Mouse (Mus musculus) midbrain, embryonic 14.5 days (tissue): Measurements from ENCODE around the gene Slc4a8. TPM values are rescaled to one million over a fixed set of nuclear protein-coding genes. Genes with fewer than 3 reads are reported as not detected.

ENCODE experiments used
- ATAC-seq: fragments of 200-750 bp; cut with Nextera tagmentation; 2 replicates; pipeline ENCODE4 v1.8.0; 2017; ENCODE audit warnings: moderate number of reproducible peaks, moderate library complexity; ENCODE audit not compliant: low FRiP score, low TSS enrichment
- DNase-seq: peaks from one replicate; pipeline ENCODE4 v3.0.0-alpha.2; 2015
- H3K27ac ChIP-seq: fragments of 300-500 bp; sonication (generic); replicated peaks from 2 replicates; pipeline ENCODE4 v1.5.1; 2014; ENCODE audit warnings: mild to moderate bottlenecking, low read depth, low read length, moderate library complexity
- H3K27me3 ChIP-seq: fragments of 300-500 bp; sonication (generic); 2 replicates; pipeline ENCODE4 v1.6.1; 2014; ENCODE audit warnings: low read length, control low read depth, mixed read lengths; ENCODE audit not compliant: control insufficient read depth, insufficient read depth
- H3K36me3 ChIP-seq: fragments of 300-500 bp; sonication (generic); 2 replicates; pipeline ENCODE4 v1.6.1; 2014; ENCODE audit warnings: low read length, control low read depth; ENCODE audit not compliant: control insufficient read depth, insufficient read depth
- H3K4me1 ChIP-seq: fragments of 300-500 bp; sonication (generic); 2 replicates; pipeline ENCODE4 v1.6.1; 2014; ENCODE audit warnings: mild to moderate bottlenecking, antibody characterized with exemption, low read length, control low read depth; ENCODE audit not compliant: control insufficient read depth, insufficient read depth
- H3K4me2 ChIP-seq: fragments of 300-500 bp; sonication (generic); 2 replicates; pipeline ENCODE4 v1.6.1; 2014; ENCODE audit warnings: mild to moderate bottlenecking, low read length, moderate library complexity
- H3K4me3 ChIP-seq: fragments of 300-500 bp; sonication (generic); replicated peaks from 2 replicates; pipeline ENCODE4 v1.5.1; 2014; ENCODE audit warnings: low read depth, low read length
- H3K9ac ChIP-seq: fragments of 300-500 bp; sonication (generic); replicated peaks from 2 replicates; pipeline ENCODE4 v1.6.1; 2014; ENCODE audit warnings: mild to moderate bottlenecking, low read length, moderate library complexity
- H3K9me3 ChIP-seq: fragments of 300-500 bp; sonication (generic); 2 replicates; pipeline ENCODE4 v1.6.1; 2016; ENCODE audit warnings: low read length, control low read depth, mixed read lengths; ENCODE audit not compliant: control insufficient read depth
- WGBS: fragments of 180-500 bp; shearing (Covaris S2); extraction: QIAGEN DNeasy Blood & Tissue Kit; methylation state at CpG from one replicate; pipeline ENCODE4 v1.1.7; 2014; 5-methylcytosine and 5-hydroxymethylcytosine counted together
- polyA plus RNA-seq: library from polyadenylated mRNA; unstranded; fragments of >200 nt; fragmentation: Nextera tagmentation; extraction: Ambion mirVana; gene quantifications from 2 replicates; pipeline ENCODE4 v1.2.1, GENCODE M21; 2014

The Slc4a8 gene
- polyA plus RNA-seq, 1 experiment from 2014 or later, result 24.2 TPM

DNA sequence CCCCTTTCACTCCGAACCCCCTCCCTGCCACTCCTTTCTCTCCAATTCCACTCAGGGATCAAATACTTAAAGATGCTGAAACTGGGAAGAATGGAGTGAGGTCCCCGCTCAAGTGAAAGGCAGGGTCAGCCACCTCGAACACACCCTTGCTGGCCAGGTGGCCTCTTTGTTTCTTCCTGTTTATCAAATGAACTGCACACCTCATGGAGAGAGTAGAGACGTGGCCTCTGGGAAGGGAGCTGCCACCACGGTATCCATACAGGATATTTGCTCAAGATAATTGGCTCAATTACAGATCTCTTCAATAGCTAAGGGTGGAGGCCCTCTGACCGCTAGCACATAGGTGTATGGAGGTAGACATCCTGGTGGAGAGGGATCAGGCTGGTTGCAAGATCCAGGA, 39.0 kb upstream of the Slc4a8 start:
- Histone ChIP-seq H3K27ac (no peak overlapping the region), H3K9ac (no peak overlapping the region), H3K4me1 (no peaks in the 10 kb centered on the region), H3K4me2 (no peak overlapping the region), H3K4me3 (no peak overlapping the region), H3K27me3 (peaks cover 7% of the 10 kb centered on the region; the same call in 1 of the 2 replicates), H3K9me3 (no peaks in the 10 kb centered on the region), H3K36me3 (no peaks in the 10 kb centered on the region)
- ATAC-seq (no peak), DNase-seq (no peak)
- WGBS, result 79% methylated on average over 6 of the region's 6 CpGs

DNA sequence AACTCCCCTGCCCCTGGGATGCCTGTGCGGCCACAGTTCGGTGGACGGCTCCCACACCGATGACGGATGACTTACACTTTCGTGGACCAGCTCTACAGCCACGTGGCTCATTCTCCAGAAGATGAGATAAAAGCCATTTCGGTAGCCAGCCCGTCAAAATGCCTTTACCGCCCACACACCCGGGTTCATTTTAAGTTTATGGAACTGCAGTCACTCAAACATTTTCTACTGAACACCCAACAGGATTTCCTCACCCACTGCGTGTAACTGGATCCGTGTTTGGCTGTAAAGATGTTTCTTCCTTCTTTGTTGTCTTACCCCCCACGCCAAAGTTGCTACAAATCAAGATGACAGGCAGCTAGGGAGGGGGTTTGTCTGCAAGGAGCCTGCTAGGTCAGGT, 38.0 kb upstream of the Slc4a8 start:
- DNase-seq (no peak), ATAC-seq (no peak)
- no peak overlapping the region for H3K27ac ChIP-seq
- H3K4me1 ChIP-seq, result no peaks in the 10 kb centered on the region
- H3K9me3 ChIP-seq, result no peaks in the 10 kb centered on the region
- H3K4me2 ChIP-seq, result no peak overlapping the region
- no peak overlapping the region for H3K4me3 ChIP-seq
- H3K9ac ChIP-seq, result no peak overlapping the region
- WGBS, result 86% methylated on average over 14 of the region's 14 CpGs
- H3K27me3 ChIP-seq, result peaks cover 15% of the 10 kb centered on the region; the same call in 1 of the 2 replicates
- H3K36me3 ChIP-seq, result no peaks in the 10 kb centered on the region

DNA sequence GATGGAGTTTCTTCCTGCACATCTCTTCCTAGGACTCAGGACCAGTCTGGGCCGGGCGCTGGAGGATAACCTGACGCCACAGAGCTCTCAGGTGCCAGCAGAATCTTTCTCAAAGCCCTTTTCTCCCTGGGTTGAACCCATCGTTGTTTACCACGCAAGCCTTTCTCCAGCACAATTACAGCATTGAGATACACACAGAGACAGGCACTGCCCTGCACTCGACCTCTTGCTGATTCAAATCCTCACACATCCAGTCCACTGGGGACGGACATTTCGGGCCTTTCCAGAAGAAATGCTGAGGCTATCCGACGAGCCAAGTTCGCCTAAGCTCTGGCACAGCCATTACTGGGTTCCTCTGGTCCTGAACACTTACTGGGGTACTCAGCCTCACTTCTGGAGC, 34.8 kb upstream of the Slc4a8 start:
- Histone ChIP-seq H3K4me1 (peaks cover 10% of the 10 kb centered on the region), H3K4me3 (no peak overlapping the region), H3K27me3 (peaks cover 33% of the 10 kb centered on the region), H3K4me2 (no peak overlapping the region), H3K27ac (no peak overlapping the region), H3K9ac (no peak overlapping the region), H3K9me3 (no peaks in the 10 kb centered on the region), H3K36me3 (no peaks in the 10 kb centered on the region)
- DNase-seq, result no peak
- ATAC-seq, result no peak
- 86% methylated on average over 11 of the region's 11 CpGs for WGBS

DNA sequence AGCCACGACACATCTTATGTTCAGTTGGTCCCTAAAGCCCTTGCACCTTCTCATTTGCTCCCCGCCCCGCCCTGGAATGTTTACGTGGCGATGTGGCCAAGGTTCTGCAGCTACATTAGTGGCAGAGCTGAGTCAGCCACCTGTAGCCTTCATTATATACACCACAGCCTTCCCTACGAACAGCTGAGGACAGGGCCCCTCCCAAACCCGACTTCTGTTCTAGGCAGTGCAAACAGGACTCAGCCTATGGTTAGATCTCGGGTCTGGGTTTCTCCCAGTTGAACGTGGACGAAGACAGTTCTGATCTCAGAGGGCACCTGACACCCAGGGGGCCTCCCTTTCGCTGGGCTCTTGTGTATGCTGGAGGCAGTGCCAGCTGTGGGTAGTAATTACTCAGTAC, 33.7 kb upstream of the Slc4a8 start:
- Histone ChIP-seq H3K9me3 (no peaks in the 10 kb centered on the region), H3K27ac (no peak overlapping the region), H3K36me3 (no peaks in the 10 kb centered on the region), H3K4me1 (peaks cover 10% of the 10 kb centered on the region), H3K9ac (no peak overlapping the region), H3K4me2 (no peak overlapping the region), H3K4me3 (no peak overlapping the region), H3K27me3 (peaks cover 33% of the 10 kb centered on the region)
- ATAC-seq (no peak), DNase-seq (no peak)
- 83% methylated on average over 11 of the region's 11 CpGs for WGBS

DNA sequence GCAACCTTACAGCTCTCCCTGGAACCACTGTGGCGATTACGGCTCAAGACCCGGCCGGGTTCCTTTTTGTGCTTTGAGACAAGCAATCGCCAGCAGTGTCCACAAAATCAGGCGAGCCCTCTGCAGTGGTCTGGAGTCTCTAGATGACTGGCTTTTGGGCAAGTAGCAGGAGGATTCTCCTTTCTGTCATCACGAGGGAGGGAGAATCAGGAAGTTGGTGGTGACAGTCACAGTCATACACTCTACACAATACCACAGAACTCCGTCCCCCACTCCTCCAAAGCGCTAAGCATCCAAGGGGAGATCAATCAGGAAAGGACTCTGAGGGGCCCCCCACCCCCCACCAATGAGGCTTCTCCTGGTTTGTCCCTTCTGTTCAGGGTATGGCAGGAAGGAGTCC, 33.0 kb upstream of the Slc4a8 start:
- 26% methylated on average over 9 of the region's 9 CpGs for WGBS
- ATAC-seq (no peak), DNase-seq (no peak)
- peak overlapping the region; percentile 33 for H3K4me3 ChIP-seq
- H3K27me3 ChIP-seq, result peaks cover 33% of the 10 kb centered on the region
- peaks cover 10% of the 10 kb centered on the region for H3K4me1 ChIP-seq
- H3K4me2 ChIP-seq, result peak overlapping the region; percentile 56
- no peaks in the 10 kb centered on the region for H3K36me3 ChIP-seq
- H3K9me3 ChIP-seq, result no peaks in the 10 kb centered on the region
- H3K9ac ChIP-seq, result 0 out of 2 replicates have a peak overlapping the region, but pooled peaks have one; percentile 23
- H3K27ac ChIP-seq, result no peak overlapping the region

DNA sequence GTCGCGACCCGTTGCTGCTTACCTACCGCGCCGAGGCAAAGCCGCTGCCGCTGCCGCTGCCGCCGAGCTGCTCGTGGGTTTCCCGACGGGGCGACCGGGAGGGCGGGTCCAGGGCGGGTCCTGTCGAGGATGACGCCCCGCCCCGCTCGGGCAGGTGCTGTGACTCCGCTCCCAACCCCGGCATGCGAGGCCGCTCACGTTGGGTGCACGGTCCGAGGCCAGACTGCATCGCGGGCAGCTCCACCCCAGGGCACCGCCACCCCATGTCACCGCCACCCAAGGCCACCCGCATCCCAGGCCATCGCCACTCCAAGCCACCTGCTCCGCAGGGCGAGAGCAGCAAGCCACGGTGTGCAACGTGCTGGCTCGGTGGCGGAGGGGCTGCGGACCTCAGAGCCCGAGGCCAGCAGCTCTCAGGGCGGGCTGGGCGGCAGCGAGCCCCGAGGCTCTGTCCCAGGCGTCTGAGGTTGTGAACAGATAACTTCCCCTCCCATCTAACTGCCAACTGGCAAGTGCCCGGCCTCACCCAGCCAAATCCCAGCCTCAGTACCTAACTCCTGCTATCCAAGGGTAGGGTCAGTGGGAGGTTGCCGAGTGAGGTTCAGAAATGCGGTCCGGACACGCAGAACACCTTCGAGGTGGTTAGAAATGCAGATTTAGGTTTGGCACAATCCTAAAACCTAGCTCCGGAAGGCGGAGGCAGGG, 32.1 kb upstream of the Slc4a8 start, which contains the start of gene Galnt6:
TSS of gene Galnt6 (minus strand) at position 96 of the 705 bp plus-strand sequence.
- Histone ChIP-seq H3K4me3 (peak within 1 kb of the TSS; percentile 33), H3K27ac (no peak within 1 kb of the TSS), H3K36me3 (no peaks in the 10 kb centered on the region), H3K27me3 (peaks cover 33% of the 10 kb centered on the region), H3K4me2 (peak within 1 kb of the TSS; percentile 56), H3K4me1 (peaks cover 10% of the 10 kb centered on the region), H3K9ac (0 out of 2 replicates have a peak within 1 kb of the TSS, but pooled peaks have one; percentile 23), H3K9me3 (no peaks in the 10 kb centered on the region)
- WGBS, result 4% methylated on average over 57 of the region's 57 CpGs
- DNase-seq (no peak), ATAC-seq (no peak)

DNA sequence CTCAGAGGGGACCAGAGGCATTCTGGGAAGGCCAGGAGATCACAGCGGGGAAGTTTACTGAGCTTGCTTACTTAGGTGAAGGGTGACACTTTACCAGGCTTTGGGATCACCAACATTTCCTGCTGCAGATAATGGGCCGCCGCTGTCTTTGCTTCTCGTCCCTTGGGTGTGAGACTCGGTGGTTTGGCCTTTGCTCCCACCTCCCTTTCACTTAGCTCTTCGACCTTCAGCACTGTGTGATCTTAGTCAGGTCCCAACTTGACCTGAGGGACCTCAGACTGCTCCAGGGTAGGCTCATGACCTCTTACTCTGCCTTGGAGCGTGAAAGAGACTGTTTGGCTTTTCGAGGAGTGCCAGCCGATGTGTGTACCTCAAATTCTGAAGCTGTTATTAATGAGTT, 30.5 kb upstream of the Slc4a8 start:
- DNase-seq, result no peak
- Histone ChIP-seq H3K4me3 (no peak overlapping the region), H3K4me2 (no peak overlapping the region), H3K36me3 (no peaks in the 10 kb centered on the region), H3K9ac (no peak overlapping the region), H3K27ac (no peak overlapping the region), H3K9me3 (no peaks in the 10 kb centered on the region), H3K27me3 (peaks cover 33% of the 10 kb centered on the region), H3K4me1 (peaks cover 10% of the 10 kb centered on the region)
- 57% methylated on average over 9 of the region's 9 CpGs for WGBS
- ATAC-seq, result no peak

DNA sequence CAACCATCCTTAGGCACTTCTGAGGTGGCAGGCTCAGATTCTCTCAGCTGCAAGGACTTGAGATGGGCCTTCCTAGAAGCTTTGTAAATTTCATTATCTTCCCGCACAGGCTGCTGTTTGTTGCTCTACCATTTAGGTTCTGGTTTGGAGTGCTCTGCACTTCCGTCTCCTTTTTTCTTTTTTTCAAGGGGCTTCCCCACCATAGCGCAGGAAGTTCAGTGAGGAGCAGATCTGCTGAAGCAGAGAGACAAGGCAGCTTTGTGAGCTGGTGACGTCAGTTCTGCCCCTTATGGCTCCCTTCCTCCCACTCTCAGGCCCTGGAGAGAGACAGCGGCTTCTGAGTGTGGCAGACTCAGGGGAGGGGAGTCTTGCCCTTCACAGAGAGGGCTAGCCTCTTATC, 29.0 kb upstream of the Slc4a8 start:
- H3K36me3 ChIP-seq, result no peaks in the 10 kb centered on the region
- H3K4me2 ChIP-seq, result no peak overlapping the region
- 37% methylated on average over 5 of the region's 5 CpGs for WGBS
- ATAC-seq (no peak), DNase-seq (peak; percentile 19)
- H3K9ac ChIP-seq, result no peak overlapping the region
- peaks cover 10% of the 10 kb centered on the region for H3K4me1 ChIP-seq
- H3K4me3 ChIP-seq, result no peak overlapping the region
- peaks cover 26% of the 10 kb centered on the region for H3K27me3 ChIP-seq
- H3K9me3 ChIP-seq, result no peaks in the 10 kb centered on the region
- H3K27ac ChIP-seq, result no peak overlapping the region
